Mouse (Mus musculus): ENCODE measurements around the gene Lamtor5. TPM values are rescaled to one million over a fixed set of nuclear protein-coding genes. Genes with fewer than 3 reads are reported as not detected.

The Lamtor5 gene
- polyA plus RNA-seq, 1 experiment from 2014 or later, result 216 TPM

GRCm38 (mm10) chr3:107326442-107326841, 47.8 kb downstream of the Lamtor5 start:
- peaks cover 73% of the 10 kb centered on the region for H3K4me1 ChIP-seq (replicated peaks)
- no peak overlapping the region for H3K27ac ChIP-seq
- no peaks in the 10 kb centered on the region for H3K27me3 ChIP-seq
- 91% methylated on average over 1 of the region's 1 CpGs for WGBS
- H3K4me3 ChIP-seq (replicated peaks), result no peak overlapping the region
- no peak overlapping the region for H3K4me2 ChIP-seq (replicated peaks)
- H3K36me3 ChIP-seq, result peaks cover 27% of the 10 kb centered on the region
- no peak overlapping the region for H3K9ac ChIP-seq (replicated peaks)
- no peak for ATAC-seq
- H3K9me3 ChIP-seq, result no peaks in the 10 kb centered on the region

- H3K9ac ChIP-seq (replicated peaks), result peak overlapping the region; percentile 57
- H3K4me3 ChIP-seq (replicated peaks), result peak overlapping the region; percentile 83
- peaks cover 48% of the 10 kb centered on the region for H3K4me1 ChIP-seq (replicated peaks)
- peak overlapping the region; percentile 84 for H3K4me2 ChIP-seq (replicated peaks)
- no peak overlapping the region for H3K27ac ChIP-seq
- WGBS, result 83% methylated on average over 28 of the region's 28 CpGs
- H3K27me3 ChIP-seq, result no peaks in the 10 kb centered on the region
- no peaks in the 10 kb centered on the region for H3K9me3 ChIP-seq
- H3K36me3 ChIP-seq, result peaks cover 16% of the 10 kb centered on the region
- no peak for ATAC-seq
These were observed 52.1 kb downstream of the Lamtor5 start for GRCm38 (mm10) chr3:107330503-107331424.

GRCm38 (mm10) chr3:107331746-107332126, 53.1 kb downstream of the Lamtor5 start:
- Histone ChIP-seq H3K4me3 (replicated peaks) (peak overlapping the region; percentile 83), H3K4me1 (replicated peaks) (peaks cover 42% of the 10 kb centered on the region), H3K27me3 (no peaks in the 10 kb centered on the region), H3K9me3 (no peaks in the 10 kb centered on the region), H3K27ac (peak overlapping the region; percentile 88; the same call in 1 of the 2 replicates), H3K36me3 (peaks cover 16% of the 10 kb centered on the region), H3K4me2 (replicated peaks) (peak overlapping the region; percentile 84), H3K9ac (replicated peaks) (peak overlapping the region; percentile 82)
- ATAC-seq, result no peak
- WGBS, result 22% methylated on average over 17 of the region's 17 CpGs

GRCm38 (mm10) chr3:107332127-107332959, 53.7 kb downstream of the Lamtor5 start:
- Histone ChIP-seq H3K4me1 (replicated peaks) (peaks cover 40% of the 10 kb centered on the region), H3K36me3 (peaks cover 16% of the 10 kb centered on the region), H3K27me3 (no peaks in the 10 kb centered on the region), H3K9ac (replicated peaks) (peak overlapping the region; percentile 82), H3K4me3 (replicated peaks) (peak overlapping the region; percentile 83), H3K9me3 (no peaks in the 10 kb centered on the region), H3K27ac (peak overlapping the region; percentile 88), H3K4me2 (replicated peaks) (peak overlapping the region; percentile 84)
- under 1% methylated on average over 74 of the region's 75 CpGs for WGBS
- ATAC-seq, result peak; percentile 2

GRCm38 (mm10) chr3:107332960-107333380, 54.3 kb downstream of the Lamtor5 start:
- WGBS, result under 1% methylated on average over 37 of the region's 37 CpGs
- H3K4me3 ChIP-seq (replicated peaks), result peak overlapping the region; percentile 83
- H3K9ac ChIP-seq (replicated peaks), result peak overlapping the region; percentile 82
- no peaks in the 10 kb centered on the region for H3K9me3 ChIP-seq
- H3K27me3 ChIP-seq, result no peaks in the 10 kb centered on the region
- ATAC-seq, result peak; percentile 97
- H3K27ac ChIP-seq, result peak overlapping the region; percentile 94
- H3K36me3 ChIP-seq, result peaks cover 16% of the 10 kb centered on the region
- peak overlapping the region; percentile 84 for H3K4me2 ChIP-seq (replicated peaks)
- H3K4me1 ChIP-seq (replicated peaks), result peaks cover 37% of the 10 kb centered on the region

Other genes starting within 250 kb of the Lamtor5 start
- gene Kcna3, start 242.7 kb upstream of the Lamtor5 start, polyA plus RNA-seq (2015; fragmentation: Nextera tagmentation; extraction: Ambion mirVana), result 10.1 and 12.5 TPM in 2 replicates
- gene Kcna2, start 177.7 kb upstream of the Lamtor5 start, polyA plus RNA-seq (2015; fragmentation: Nextera tagmentation; extraction: Ambion mirVana), result 1.1 and 1.2 TPM in 2 replicates
- not detected in 2 replicates for gene Kcna10, start 95.8 kb upstream of the Lamtor5 start, polyA plus RNA-seq (2015; fragmentation: Nextera tagmentation; extraction: Ambion mirVana)
- gene Cym, start 57.1 kb upstream of the Lamtor5 start, polyA plus RNA-seq (2015; fragmentation: Nextera tagmentation; extraction: Ambion mirVana), result 0.27 and 4.2 TPM in 2 replicates
- not detected in 2 replicates for gene A630076J17Rik, start 48.2 kb upstream of the Lamtor5 start, polyA plus RNA-seq (2015; fragmentation: Nextera tagmentation; extraction: Ambion mirVana)
- not detected in 2 replicates for gene Prok1, start 39.2 kb upstream of the Lamtor5 start, polyA plus RNA-seq (2015; fragmentation: Nextera tagmentation; extraction: Ambion mirVana)
- gene Slc16a4, start 12.4 kb downstream of the Lamtor5 start, polyA plus RNA-seq (2015; fragmentation: Nextera tagmentation; extraction: Ambion mirVana), result 2.1 and 2.3 TPM in 2 replicates
- 10.7 and 12.0 TPM in 2 replicates for gene Rbm15, start 54.8 kb downstream of the Lamtor5 start, polyA plus RNA-seq (2015; fragmentation: Nextera tagmentation; extraction: Ambion mirVana)
- gene Kcnc4, start 180.7 kb downstream of the Lamtor5 start, polyA plus RNA-seq (2015; fragmentation: Nextera tagmentation; extraction: Ambion mirVana), result 1.4 and 1.8 TPM in 2 replicates
- 6.0 and 13.4 TPM in 2 replicates for gene Slc6a17, start 239.2 kb downstream of the Lamtor5 start, polyA plus RNA-seq (2015; fragmentation: Nextera tagmentation; extraction: Ambion mirVana)

Data from midbrain, embryonic 13.5 days (tissue).